Comparison of ENCODE assay signal across 7 mouse cellular contexts in genomic region chr4:128655446-128655845, GRCm38 (mm10). TPM values are rescaled to one million over a fixed set of nuclear protein-coding genes. Genes with fewer than 3 reads are reported as not detected.
DNase-seq lines count a peak whose midpoint lies in the region; ATAC-seq and TF ChIP-seq lines count a peak whose summit lies in the region.

No protein-coding gene starts in this region.

- 4% methylated on average over 12 of the region's 12 CpGs for WGBS in lung, postnatal 0 days
- 2% methylated on average over 12 of the region's 12 CpGs for WGBS in forebrain, embryonic 15.5 days
- WGBS in limb, embryonic 15.5 days: 2% methylated on average over 12 of the region's 12 CpGs
- 6% methylated on average over 12 of the region's 12 CpGs for WGBS in stomach, embryonic 15.5 days

- no peak for TF ChIP-seq EP300 in lung, postnatal 0 days (IDR thresholded peaks at IDR 0.05)

- peak overlapping the region; percentile 100 for H3K4me2 ChIP-seq in lung, postnatal 0 days (replicated peaks; ENCODE audit: low read depth, low read length)
- H3K4me2 ChIP-seq in forebrain, embryonic 15.5 days (replicated peaks): peak overlapping the region; percentile 86
- H3K4me2 ChIP-seq in limb, embryonic 15.5 days: peak overlapping the region; percentile 96
- H3K4me2 ChIP-seq in stomach, embryonic 15.5 days: peak overlapping the region; percentile 99

- peak overlapping the region; percentile 53 for H3K9ac ChIP-seq in lung, postnatal 0 days (replicated peaks; ENCODE audit: low read depth)
- H3K9ac ChIP-seq in forebrain, embryonic 15.5 days (replicated peaks): peak overlapping the region; percentile 68
- H3K9ac ChIP-seq in limb, embryonic 15.5 days: peak overlapping the region; percentile 75
- H3K9ac ChIP-seq in stomach, embryonic 15.5 days: peak overlapping the region; percentile 66; the same call in 1 of the 2 replicates

- no peaks in the 10 kb centered on the region for H3K9me3 ChIP-seq in lung, postnatal 0 days (ENCODE audit: low read length)
- H3K9me3 ChIP-seq in forebrain, embryonic 15.5 days: no peaks in the 10 kb centered on the region
- H3K9me3 ChIP-seq in limb, embryonic 15.5 days: no peaks in the 10 kb centered on the region
- no peaks in the 10 kb centered on the region for H3K9me3 ChIP-seq in stomach, embryonic 15.5 days

- no peaks in the 10 kb centered on the region for H3K27me3 ChIP-seq in lung, postnatal 0 days (replicated peaks; ENCODE audit: insufficient read depth, low read length)
- no peaks in the 10 kb centered on the region for H3K27me3 ChIP-seq in forebrain, embryonic 15.5 days
- H3K27me3 ChIP-seq in limb, embryonic 15.5 days: no peaks in the 10 kb centered on the region
- H3K27me3 ChIP-seq in stomach, embryonic 15.5 days (replicated peaks): no peaks in the 10 kb centered on the region

- no peaks in the 10 kb centered on the region for H3K36me3 ChIP-seq in lung, postnatal 0 days (ENCODE audit: insufficient read depth, low read length)
- no peaks in the 10 kb centered on the region for H3K36me3 ChIP-seq in forebrain, embryonic 15.5 days
- H3K36me3 ChIP-seq in limb, embryonic 15.5 days: no peaks in the 10 kb centered on the region
- H3K36me3 ChIP-seq in stomach, embryonic 15.5 days: no peaks in the 10 kb centered on the region

- peak overlapping the region; percentile 69 for H3K4me3 ChIP-seq in lung, postnatal 0 days (ENCODE audit: low read depth, low read length)
- peak overlapping the region; percentile 75 for H3K4me3 ChIP-seq in forebrain, embryonic 15.5 days
- peak overlapping the region; percentile 78 for H3K4me3 ChIP-seq in limb, embryonic 15.5 days
- H3K4me3 ChIP-seq in stomach, embryonic 15.5 days (replicated peaks): peak overlapping the region; percentile 76

- no peak overlapping the region for H3K27ac ChIP-seq in lung, postnatal 0 days (ENCODE audit: low read length)
- H3K27ac ChIP-seq in forebrain, embryonic 15.5 days (replicated peaks): peak overlapping the region; percentile 83
- H3K27ac ChIP-seq in limb, embryonic 15.5 days: peak overlapping the region; percentile 86
- no peak overlapping the region for H3K27ac ChIP-seq in stomach, embryonic 15.5 days

- no peak for DNase-seq in lung, postnatal 0 days (ENCODE audit: low spot score)
- no peak for DNase-seq in lung, postnatal 36 days
- DNase-seq in right cerebral cortex, postnatal 10 days (ENCODE audit: low spot score in 2 of 2): no peak

- no peak for TF ChIP-seq CTCF in lung, postnatal 0 days (IDR thresholded peaks at IDR 0.05)

- no peaks in the 10 kb centered on the region for H3K4me1 ChIP-seq in lung, postnatal 0 days (ENCODE audit: insufficient read depth, low read depth, low read length)
- peaks cover 15% of the 10 kb centered on the region for H3K4me1 ChIP-seq in forebrain, embryonic 15.5 days
- peaks cover 31% of the 10 kb centered on the region for H3K4me1 ChIP-seq in limb, embryonic 15.5 days
- peaks cover 26% of the 10 kb centered on the region for H3K4me1 ChIP-seq in stomach, embryonic 15.5 days

- no peak for ATAC-seq in lung, postnatal 0 days
- no peak for ATAC-seq in forebrain, embryonic 15.5 days (replicated peaks)
- ATAC-seq in limb, embryonic 15.5 days (ENCODE audit: insufficient number of reproducible peaks, low FRiP score, low TSS enrichment, low read depth): no peak
- no peak for ATAC-seq in stomach, embryonic 15.5 days (ENCODE audit: insufficient read depth, low FRiP score, low read depth)
- ATAC-seq in erythroid progenitor cell, adult 5-6 weeks (replicated peaks; ENCODE audit: low FRiP score, poor library complexity, severe bottlenecking): no peak

RNA-seq across cellular contexts. Expression of gene Phc2, which starts 0.9 kb away (rescaled TPM):
- polyA plus RNA-seq in lung, postnatal 0 days (2015; fragmentation: Nextera tagmentation; extraction: Ambion mirVana): 53.6 and 56.3 TPM in 2 replicates
- polyA plus RNA-seq in forebrain, embryonic 15.5 days (2015; fragmentation: Nextera tagmentation; extraction: Ambion mirVana): 88.3 and 102 TPM in 2 replicates
- 33.1 and 40.7 TPM in 2 replicates for polyA plus RNA-seq in limb, embryonic 15.5 days (2015; fragmentation: Nextera tagmentation; extraction: Ambion mirVana)
- polyA plus RNA-seq in stomach, embryonic 15.5 days (2015; fragmentation: Nextera tagmentation; extraction: Ambion mirVana): 46.9 and 49.3 TPM in 2 replicates
- total RNA-seq in erythroid progenitor cell, adult 5-6 weeks (2015; ENCODE audit: low replicate concordance): 16.3 and 26.7 TPM in 2 replicates
- 2.6 and 7.8 TPM in 2 replicates for total RNA-seq in erythroid progenitor cell, adult 5-6 weeks (2017; ENCODE audit: low replicate concordance)

RNA-seq across cellular contexts. Expression of gene Tlr12, which starts 37.0 kb away (rescaled TPM):
- 2.2 and 3.0 TPM in 2 replicates for polyA plus RNA-seq in lung, postnatal 0 days (2015; fragmentation: Nextera tagmentation; extraction: Ambion mirVana)
- 1.6 and 1.9 TPM in 2 replicates for polyA plus RNA-seq in forebrain, embryonic 15.5 days (2015; fragmentation: Nextera tagmentation; extraction: Ambion mirVana)
- 0.72 and 0.76 TPM in 2 replicates for polyA plus RNA-seq in limb, embryonic 15.5 days (2015; fragmentation: Nextera tagmentation; extraction: Ambion mirVana)
- 1.5 and 1.7 TPM in 2 replicates for polyA plus RNA-seq in stomach, embryonic 15.5 days (2015; fragmentation: Nextera tagmentation; extraction: Ambion mirVana)
- total RNA-seq in erythroid progenitor cell, adult 5-6 weeks (2015; ENCODE audit: low replicate concordance): not detected in 2 replicates
- 1.7 TPM in 1 of 2 replicates, not detected in the other for total RNA-seq in erythroid progenitor cell, adult 5-6 weeks (2017; ENCODE audit: low replicate concordance)

RNA-seq across cellular contexts. Expression of gene Zscan20, which starts 45.5 kb away (rescaled TPM):
- 1.1 and 1.5 TPM in 2 replicates for polyA plus RNA-seq in lung, postnatal 0 days (2015; fragmentation: Nextera tagmentation; extraction: Ambion mirVana)
- 5.4 and 5.5 TPM in 2 replicates for polyA plus RNA-seq in forebrain, embryonic 15.5 days (2015; fragmentation: Nextera tagmentation; extraction: Ambion mirVana)
- 4.0 and 4.1 TPM in 2 replicates for polyA plus RNA-seq in limb, embryonic 15.5 days (2015; fragmentation: Nextera tagmentation; extraction: Ambion mirVana)
- polyA plus RNA-seq in stomach, embryonic 15.5 days (2015; fragmentation: Nextera tagmentation; extraction: Ambion mirVana): 3.8 and 3.9 TPM in 2 replicates
- total RNA-seq in erythroid progenitor cell, adult 5-6 weeks (2015; ENCODE audit: low replicate concordance): 1.1 and 1.3 TPM in 2 replicates
- 0.77 TPM in 1 of 2 replicates, not detected in the other for total RNA-seq in erythroid progenitor cell, adult 5-6 weeks (2017; ENCODE audit: low replicate concordance)

Comparison
In these comparisons a context has a peak if more than half of its experiments do, and no peak if none do; other contexts are left out.
1. H3K27ac ChIP-seq: peak in forebrain, embryonic 15.5 days (single experiment) and limb, embryonic 15.5 days (single experiment); none in lung, postnatal 0 days (single experiment) and stomach, embryonic 15.5 days (single experiment).
2. Peak in every context shown above with its lines, with median percentiles within 50 percentile points of each other: H3K4me2 ChIP-seq, H3K4me3 ChIP-seq and H3K9ac ChIP-seq.